Mouse (Mus musculus) leukemia stem cell, adult 10-12 weeks (primary cell): Measurements from ENCODE around the gene Pdzd2. TPM values are rescaled to one million over a fixed set of nuclear protein-coding genes. Genes with fewer than 3 reads are reported as not detected.

Experiments used
- polyA plus RNA-seq: library from polyadenylated mRNA; stranded (reverse); fragments of >175 nt; gene quantifications from 2 replicates; pipeline ENCODE4 v1.2.3, GENCODE M21; 2012; ENCODE audit warnings: low replicate concordance

Pdzd2 gene
- 0.39 and 0.41 TPM in 2 replicates for polyA plus RNA-seq

GRCm38 (mm10) chr15:12739277-12740247, at the start of gene Pdzd2:
TSS of gene Pdzd2 (minus strand) at chr15:12739924.

GRCm38 (mm10) chr15:12321788-12322621, 417.7 kb downstream of the Pdzd2 start, which contains the start of gene 1810049J17Rik:
TSS of gene 1810049J17Rik (minus strand) at chr15:12321899.

GRCm38 (mm10) chr15:12321091-12321787, 418.5 kb downstream of the Pdzd2 start, which contains the start of gene Golph3:
TSS of gene Golph3 (plus strand) at chr15:12321450.

Other genes starting within 250 kb of the Pdzd2 start
- 9.9 and 19.3 TPM in 2 replicates for gene 6030458C11Rik, start 84.7 kb upstream of the Pdzd2 start, polyA plus RNA-seq
- gene Drosha, start 84.9 kb upstream of the Pdzd2 start, polyA plus RNA-seq, result 459 and 737 TPM in 2 replicates